Mouse (Mus musculus) layer of hippocampus, adult 9-10 months (tissue): ENCODE measurements around the gene Nt5c3b.

ENCODE experiments used
- DNase-seq: peaks from one replicate; pipeline ENCODE4 v3.0.0; 2022; ENCODE audit warnings: low spot score

Gene Nt5c3b

DNA sequence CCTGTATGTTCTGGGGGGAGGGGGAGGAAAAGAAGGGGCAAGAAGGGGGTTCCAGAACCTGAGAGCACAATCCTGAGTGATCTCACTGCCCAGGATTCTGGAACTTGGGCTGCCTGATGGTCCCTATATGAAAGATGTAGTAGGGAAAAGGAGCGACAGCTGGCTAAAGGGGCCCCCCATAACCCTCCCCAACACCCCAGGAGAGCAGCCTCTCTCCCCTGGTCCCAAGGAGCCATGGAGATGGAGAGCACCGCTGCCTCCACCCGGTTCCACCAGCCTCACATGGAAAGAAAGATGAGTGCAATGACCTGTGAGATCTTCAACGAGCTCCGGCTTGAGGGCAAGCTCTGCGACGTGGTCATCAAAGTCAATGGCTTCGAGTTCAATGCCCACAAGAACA, at the start of gene Nt5c3b, which contains the start of gene Klhl10:
Gene Nt5c3b, minus strand, starts transcription at position 12 of the 400 bp plus-strand sequence.
Gene Klhl10, plus strand, starts transcription at position 121 of the 400 bp plus-strand sequence.
- DNase-seq: no peak

DNA sequence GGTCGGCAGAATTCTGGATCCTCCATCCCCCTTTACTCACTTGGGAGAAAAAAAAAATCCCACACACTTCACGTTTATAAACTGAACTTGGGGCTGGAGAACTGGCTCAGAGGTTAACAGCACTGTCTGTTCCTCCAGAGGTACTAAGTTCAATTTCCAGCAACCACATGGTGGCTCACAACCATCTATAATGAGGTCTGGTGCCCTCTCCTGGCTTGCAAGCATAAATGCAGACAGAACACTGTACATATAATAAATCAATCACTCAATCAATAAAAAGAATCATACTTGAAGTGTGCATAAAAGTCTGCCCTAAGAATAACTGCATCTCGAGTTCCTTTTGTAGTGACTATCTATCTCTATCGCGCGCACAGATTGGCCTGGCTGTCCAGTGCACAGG, 49.3 kb upstream of the Nt5c3b start:
- DNase-seq: no peak

DNA sequence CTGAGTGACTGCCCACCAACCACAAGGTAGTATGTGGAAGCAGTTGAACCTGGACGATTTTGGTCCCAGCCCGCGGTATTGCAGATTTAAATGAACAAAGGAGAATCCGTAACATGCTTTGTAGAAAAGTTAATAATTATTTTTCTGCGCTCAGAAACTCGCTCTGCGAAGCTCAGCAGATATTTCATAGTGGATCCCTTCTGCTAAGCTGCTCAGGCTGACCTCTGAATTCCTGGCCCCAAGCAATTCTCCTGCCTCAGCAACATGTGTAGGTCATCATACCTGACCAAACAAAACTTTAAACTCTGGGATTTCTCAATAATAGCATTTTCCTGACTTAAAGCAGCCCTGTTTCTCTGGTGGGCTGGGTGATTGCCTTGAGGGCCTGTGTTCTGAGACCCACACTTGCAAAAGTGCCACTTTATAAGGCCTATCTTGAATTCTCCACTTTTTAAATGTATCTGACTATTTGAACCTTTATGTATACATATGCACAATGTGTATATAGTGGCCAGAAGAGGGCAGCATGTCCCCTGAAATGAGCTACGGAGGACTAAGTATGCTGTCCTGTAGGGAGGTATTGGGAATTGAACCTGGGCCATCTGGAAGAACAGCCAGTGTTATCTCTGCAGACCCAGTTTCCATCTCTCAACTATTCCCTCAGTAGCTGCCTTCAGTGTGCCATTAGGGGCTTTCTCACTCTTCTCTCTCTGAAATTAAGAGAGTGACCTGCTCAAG, 44.4 kb upstream of the Nt5c3b start:
- DNase-seq: no peak

DNA sequence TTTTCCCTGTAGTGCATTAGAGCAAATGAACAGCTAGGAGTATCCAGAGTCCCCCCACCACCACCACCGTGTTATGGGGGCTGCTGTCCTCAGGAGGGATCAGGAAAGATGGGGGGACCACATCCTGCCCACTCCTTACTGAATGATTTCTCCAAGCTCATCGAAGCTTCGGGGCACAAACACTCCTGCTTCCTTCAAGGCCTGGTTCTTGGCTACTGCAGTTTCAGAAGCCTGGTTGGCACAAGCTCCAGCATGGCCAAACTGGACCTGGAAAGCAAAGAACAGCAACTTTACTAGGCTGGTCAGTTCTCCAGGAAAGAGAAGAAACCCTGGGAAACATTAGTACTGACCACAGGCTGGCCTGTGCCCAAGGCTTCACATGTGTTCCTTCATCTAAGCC, 42.9 kb upstream of the Nt5c3b start:
- DNase-seq: no peak

DNA sequence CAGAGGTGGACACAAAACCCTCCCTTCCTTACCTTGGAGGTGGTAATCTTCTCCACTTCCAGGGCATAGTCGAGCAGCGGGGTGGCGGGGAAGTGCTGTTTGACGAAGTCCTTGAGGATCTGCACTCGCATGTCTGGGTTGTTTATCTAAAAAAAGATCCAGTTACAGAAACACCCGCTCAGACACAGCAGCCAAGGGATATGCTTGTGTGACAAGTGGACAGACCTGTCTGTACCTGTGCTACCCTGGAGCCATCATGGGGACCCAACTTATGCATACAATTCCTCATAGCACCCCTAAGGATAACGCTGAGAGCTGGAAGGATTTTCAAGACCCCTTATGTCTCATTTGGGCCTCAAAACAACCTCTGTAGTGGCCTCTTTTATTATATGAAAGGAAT, 37.5 kb upstream of the Nt5c3b start:
- DNase-seq: no peak

DNA sequence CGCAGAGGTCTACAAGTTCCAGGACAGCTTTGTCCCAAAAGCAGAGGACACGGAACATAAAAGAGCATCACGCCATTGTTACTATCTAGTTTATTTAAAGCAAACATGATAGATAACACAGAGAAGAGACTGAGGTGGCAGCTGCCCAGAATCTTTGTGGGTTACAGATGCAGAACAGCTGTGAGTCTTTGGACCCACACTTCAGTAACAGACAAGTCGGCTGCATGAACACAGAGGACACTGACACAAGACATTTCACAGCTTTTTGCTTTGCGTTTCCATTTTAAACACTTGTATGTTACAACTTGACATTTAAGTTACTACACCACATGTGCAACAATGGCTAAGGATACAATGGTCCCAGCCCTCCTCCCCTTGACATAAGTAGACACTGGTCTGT, 34.7 kb upstream of the Nt5c3b start:
- DNase-seq: no peak

DNA sequence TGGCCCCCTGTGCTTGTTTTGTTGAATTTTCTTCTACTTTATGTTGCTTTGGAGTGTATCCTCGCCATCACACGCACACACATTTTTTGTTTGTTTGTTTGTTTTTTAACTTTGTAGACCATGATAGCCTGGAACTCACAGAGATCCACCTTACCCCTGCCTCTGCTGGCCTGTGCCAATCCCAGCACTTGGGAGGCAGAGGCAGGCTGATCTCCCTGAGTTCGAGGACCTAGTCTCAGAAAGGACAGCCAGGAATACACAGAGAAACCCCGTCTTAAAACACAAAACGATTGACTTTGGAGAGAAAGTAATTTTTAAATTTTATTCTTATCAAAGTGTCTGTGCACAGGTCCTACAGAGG, 31.3 kb upstream of the Nt5c3b start:
- no peak for DNase-seq

DNA sequence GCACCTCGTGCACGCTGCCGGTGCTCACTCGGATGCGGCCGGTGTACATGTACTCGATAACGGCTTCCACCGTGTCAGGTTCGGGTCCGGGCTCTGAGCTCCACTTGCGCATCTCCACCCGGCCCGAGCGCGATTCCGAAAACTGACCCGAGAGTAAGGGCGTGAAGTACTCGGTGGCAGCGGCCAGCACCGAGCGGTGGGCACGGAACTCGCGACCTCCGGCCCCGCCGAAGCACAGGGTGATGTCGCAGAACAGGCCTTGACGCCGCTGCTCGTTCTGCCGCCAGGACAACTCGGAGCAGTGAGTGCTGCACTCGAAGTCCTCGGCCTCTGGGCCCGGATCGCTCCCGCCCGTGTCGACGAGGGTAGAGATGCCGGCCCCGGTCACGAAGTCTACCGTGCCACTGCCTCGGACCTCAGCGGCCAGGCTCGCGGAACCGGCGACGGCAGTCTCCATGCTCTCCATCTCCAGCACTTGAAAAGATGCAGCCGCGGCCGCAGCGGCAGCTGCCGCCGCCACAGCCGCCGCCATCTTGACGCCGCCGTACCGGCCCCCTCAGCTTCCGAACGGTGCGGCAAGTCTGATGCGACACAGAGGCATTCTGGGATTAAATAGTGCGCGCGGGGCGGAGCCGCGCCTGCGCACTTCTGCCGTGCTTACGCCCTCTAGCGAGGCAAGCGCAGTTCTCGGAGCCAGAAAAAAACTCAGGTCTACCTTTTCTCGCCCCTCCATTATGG, 30.8 kb upstream of the Nt5c3b start, which contains the start of gene Klhl11:
Gene Klhl11, minus strand, starts transcription at position 545 of the 738 bp plus-strand sequence.
- DNase-seq: peak; percentile 69

DNA sequence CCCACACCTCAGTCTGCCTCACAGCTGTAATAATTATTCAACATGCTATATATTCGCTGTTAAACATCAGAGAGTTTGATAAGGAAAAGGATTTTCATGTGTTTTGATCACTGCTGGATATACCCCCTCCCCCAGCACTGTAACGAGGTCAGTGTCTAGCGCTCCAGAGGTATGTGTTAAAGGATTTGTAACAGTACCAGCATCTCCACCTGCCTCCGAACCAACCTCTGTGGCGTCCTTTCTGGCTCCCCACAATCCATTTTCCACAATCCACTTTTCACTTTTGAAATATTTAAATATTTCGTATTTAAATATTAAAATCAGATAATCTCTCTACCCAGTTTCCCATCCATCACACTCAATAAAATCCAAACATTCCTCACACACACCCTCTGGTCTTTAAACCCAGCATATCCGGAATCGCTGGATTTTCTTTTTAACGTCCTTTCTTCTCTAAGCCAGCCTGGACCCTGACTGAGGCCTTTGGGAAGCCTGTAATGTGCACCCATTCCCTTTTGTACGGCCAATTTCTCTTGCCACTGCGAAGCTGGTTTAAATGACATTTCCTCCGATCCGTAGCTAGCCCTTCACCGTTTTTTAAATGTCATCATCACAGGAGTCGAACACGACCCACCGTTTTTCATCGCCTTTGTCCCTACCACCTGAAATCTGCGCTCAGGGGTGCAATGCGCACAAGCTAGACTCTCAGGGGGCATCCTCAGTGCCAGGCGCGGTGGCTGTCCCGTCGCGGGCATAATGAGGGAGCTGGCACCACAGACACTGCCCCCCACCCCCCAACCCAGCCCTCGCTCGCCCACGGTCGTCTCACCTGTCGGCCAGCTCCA, 30.0 kb upstream of the Nt5c3b start:
- no peak for DNase-seq

DNA sequence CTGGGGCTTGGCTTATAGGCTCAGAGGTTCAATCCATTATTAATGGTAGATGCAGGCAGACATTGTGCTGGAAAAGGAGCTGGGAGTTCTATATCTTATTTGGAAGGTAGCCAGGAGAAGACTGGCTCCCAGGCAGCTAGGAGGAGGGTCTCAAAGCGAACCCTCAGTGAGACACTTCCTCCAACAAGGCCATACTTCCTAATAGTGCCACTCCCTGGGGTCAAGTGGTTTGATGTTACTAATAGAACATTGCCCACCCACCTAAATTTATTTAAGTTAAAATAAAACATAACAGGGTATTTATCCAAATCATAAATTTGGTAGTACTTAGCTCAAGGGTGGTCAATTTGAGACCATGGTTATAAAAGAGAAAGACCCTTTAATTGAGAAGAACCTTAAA, 24.2 kb upstream of the Nt5c3b start:
- DNase-seq: no peak

DNA sequence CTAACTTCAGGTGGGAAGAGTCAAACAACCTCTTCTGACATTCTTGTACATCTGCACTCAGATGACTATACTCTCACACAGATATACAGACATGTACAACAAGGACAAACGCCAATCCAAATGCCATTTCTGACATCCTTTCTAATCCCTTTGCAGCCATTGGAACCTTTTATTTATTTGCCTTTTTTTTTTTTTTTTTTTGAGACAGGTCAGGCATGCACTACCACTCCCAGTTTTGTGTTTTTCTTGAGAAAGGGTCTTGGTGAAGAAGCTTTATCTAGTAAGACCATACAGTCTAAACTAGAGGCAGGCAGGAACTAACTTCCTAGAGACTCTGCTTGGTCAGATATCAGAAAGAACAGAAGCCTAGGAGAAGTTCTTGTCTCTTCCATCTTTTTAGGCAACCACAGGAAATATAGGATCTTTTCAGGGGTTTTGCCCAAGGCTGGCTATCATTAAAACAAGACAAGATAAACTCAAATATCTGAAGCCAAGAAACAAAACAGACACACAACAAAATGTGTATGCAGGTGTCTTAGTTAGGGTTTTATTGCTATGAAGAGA, 23.7 kb upstream of the Nt5c3b start:
- DNase-seq: no peak

DNA sequence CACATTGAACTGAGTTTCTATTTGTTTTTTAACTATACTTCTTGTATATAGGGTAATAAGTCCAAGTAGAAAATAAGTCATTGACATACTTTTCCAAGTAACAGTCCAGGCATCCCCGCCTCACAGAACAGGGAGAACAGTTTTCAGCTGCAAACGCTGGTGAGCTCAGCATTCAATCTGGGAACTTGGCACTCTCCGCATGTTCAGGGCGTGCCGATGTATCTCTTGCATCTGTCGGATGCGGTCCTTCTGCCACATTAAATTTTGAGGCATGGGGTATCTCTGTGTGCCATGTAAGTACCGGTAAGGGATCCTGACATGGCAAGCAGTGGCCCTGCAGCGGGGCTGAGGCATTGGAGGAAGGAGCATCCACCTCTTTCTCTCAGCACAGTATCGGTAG, 21.1 kb upstream of the Nt5c3b start:
- DNase-seq: no peak

DNA sequence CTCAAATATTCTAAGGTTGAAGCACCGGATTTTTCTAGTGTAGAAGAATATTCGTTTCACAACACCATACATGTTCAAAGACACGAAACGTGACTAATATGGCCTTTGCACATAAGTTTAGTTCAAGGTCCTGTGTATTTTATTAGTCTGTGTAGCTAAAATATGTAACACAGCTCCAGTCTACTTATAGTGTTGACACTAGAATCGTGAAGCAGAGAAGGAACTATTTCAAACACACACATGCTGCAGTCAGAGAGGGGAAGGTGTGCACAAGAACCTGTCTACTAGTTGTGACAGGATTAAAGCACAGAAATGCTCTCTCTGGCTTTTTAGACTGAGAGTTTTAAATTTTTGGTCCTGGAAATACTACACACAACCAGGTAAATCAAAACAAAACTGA, 16.1 kb upstream of the Nt5c3b start:
- DNase-seq: no peak

DNA sequence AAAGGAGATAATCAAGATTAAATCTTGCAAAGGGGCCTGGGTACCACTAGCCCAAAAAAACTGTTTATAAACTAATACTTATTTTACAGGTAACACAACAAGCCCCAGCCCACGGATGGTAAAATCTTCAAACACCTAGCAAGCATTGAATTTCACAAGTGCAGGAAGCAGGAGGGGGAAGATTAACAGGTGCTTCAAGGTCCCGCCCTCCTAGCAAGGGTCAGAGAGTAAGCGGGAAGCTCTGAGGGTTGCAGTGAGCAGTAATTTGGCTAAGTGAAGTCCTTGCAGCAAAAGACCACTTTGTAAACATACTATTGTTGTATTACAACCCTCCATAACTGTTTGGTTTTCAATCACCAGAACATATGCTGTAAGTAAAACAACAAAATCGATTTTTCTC, 15.6 kb upstream of the Nt5c3b start:
- DNase-seq: no peak

DNA sequence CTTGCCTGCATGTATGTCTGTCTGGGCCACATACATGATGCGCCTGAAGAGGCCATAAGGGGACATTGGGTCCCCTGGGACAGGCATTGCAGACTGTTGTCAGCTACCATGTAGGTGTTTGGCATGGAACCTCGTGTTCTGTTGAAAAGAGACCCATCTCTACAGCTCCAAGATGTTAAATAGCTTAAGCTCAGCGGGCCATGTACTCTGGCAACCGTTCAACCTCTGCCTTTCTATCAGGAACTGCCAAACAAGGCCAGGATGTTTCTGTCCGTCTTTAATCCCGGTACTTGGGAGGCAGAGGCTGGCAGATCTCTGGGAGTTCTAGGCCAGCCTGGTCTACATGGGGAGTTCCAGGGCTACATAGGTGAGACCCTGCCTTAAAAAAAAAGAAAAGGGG, 1.0 kb upstream of the Nt5c3b start:
- no peak for DNase-seq

DNA sequence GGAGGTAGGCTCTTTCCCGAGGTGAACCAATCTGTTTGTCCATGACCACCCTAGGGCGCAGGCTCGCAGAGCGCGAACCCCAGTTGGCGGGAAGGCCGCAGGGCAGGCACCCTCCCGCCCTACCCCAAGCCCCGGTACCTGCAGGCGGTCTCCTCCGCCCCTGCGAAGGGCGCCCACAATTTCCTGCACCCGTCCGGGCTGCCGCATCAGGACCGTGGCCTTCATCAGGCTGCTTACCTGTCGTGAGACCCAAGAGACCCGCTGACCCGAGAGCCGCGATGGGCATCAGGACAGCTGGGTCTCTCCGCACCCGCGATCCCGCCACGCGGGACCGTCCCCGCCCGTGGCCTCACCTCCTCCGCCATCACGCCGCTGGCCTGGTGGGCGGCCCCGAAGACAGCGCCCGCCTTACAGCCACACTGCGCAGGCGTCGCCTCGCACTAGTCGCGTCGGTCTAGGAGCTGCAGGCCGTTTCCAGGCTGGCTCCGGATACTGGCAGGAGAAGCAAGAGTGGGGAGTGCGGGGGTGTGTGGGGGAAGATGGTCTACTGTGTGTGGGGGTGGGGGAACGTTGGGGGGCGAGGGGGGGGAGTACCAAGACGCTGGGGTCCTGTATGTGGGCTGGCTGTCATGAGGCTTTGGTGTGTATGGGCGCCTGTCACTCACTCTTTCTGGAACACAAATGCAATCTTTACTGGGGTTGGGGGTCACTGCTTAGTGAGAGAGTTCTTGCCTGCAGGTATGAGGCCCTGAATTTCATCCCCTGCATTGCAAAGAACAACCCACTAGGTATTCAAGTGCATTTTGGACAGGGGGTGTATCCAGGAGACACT, 701 bp downstream of the Nt5c3b start:
- DNase-seq: peak; percentile 52

DNA sequence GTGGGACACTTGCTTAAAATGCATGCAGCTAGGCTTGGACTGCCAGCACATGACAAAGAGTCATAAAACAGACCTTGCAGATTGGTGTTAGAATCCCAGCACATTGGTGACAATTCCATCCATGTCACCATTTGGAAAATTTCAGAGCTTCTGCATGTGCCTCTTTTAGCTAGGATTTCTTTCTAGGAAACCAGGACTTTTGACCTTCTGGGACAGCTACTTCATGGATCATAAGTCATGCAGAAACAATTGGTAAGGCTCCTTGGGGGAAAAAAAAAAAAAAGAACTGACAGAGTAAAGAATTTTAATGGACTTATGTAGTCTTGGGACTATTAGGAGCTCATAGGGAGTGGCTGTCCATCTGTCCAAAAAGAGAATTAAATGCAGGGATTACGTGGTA, 3.7 kb downstream of the Nt5c3b start:
- no peak for DNase-seq

DNA sequence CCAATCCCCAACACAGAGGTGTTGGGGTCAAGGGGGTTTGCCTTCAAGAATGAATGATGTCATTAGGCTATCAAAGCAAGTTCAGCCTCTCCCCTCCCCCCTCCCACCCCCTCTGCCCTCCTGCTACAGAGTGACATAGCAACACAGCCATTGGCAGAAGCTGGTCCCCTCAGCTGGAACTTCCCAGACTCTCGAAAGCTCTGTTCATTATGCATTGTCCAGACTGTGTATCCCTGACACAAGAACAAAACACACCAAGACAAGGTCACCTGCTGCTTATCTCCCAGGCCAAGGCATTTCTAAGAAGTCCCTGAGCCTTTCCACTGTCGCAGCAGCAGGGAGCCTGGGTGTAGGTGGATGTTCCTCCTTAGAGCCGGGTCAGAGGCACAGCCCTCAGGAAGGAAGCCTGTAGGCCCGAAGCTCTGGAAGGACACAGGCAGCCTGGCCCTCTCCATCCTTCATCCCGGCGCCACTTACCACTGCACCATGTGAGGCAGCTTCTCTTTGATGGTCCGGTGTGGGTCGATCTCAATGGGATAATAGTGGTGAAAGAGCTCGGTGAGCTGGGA, 5.8 kb downstream of the Nt5c3b start:
- DNase-seq: no peak

DNA sequence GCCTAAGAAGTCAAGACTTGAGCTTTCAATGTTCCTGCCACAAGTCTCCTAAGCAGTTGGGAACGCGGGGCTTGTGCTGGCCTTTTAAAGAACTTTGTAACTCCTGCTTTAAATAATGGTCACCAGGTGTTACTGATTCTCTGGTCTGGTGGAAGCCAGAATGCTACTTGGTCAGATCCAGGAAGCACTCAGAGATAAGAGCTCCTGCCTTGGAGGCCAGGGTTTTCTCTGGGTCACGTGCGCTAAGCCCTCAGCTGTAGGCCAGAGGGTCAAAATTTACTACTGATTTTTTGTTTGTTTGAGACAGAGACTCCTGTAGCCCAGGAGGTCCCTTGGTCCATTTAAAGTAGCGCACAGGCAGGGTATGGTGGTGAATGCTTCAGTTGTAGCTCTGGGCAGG, 9.6 kb downstream of the Nt5c3b start:
- no peak for DNase-seq

DNA sequence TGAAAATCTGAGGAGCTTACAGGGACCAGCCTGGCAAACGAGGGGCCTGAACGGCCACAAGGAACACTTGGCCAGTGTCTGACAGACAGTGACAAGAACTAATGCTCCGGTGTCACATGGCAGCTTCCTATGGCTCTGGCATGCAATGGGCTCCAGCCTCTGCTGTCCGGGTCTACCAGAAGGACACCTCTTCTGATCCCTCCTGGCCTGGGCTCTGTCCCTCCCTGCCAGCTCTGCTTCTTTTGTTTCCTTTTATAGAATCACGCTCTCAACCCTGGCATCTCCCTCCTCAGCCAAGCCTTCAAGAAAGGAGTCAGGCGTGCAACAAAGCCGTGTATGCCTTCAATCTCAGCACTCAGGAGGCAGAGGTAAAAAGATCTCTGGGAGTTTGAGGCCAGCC, 11.6 kb downstream of the Nt5c3b start:
- DNase-seq: no peak

DNA sequence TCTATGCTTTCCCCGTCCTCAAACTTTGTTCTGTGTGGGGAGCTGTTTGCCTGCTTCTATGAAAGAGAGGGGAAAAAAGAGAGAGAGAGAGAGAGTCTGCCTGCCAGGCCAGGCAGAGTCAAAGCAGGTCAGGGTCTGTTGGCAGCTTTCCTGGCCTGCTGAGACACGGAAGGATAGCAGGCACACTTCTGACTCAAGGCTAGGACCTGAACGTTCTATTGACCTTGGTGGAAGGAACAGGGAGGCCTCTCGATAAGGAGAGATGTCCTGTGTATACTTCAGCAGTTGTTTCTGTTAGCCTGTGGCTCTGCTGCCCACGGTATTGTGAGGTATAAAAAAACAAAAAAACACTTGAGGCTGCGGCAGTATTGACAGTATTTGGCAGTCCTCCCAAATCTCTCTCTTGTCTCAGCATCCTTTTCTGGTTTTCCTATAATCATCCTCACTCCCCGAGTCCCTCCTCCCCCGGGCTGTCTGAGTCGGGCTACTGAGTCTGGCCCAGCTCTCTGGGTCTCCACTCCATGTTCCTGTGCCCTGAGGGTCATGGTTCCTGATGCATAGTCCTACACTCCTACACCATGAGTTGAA, 12.9 kb downstream of the Nt5c3b start:
- no peak for DNase-seq
